In the genomic region with DNA sequence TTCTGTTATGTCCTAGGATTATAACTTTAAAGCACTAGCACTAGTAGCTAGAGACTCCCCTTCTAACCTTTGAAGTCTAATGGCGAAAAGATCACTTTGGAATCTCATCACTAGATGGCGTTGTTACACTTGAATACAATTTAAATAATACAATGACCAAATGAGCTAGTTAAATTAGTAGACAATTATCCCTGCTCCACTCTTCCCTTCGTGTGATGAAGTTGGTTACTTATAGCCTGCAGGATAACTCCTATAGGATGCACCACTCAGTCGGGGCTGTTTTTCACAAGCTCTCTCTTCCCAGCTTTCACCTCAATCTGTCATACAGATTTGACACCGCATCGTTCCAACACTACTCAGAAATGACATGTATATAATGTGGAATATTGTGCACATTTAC, we compare ENCODE assay signal across 8 mouse cellular contexts.
A peak's percentile ranks its signal among the peaks of the same experiment; 100 is the strongest.
DNase-seq lines count a peak whose midpoint lies in the region; ATAC-seq and TF ChIP-seq lines count a peak whose summit lies in the region.

No protein-coding gene starts in this region.

- H3K27ac ChIP-seq in neural tube, embryonic 12.5 days = no peak overlapping the region
- H3K27ac ChIP-seq in thymus, adult 2 months (ENCODE audit: control insufficient read depth, insufficient read depth, low read length) = no peak overlapping the region

- peak; percentile 4 for DNase-seq in heart, postnatal 4 days
- no peak for DNase-seq in heart, postnatal 36 days
- peak; percentile 22 for DNase-seq in A20 (ENCODE audit: low read depth, low spot score)
- peak; percentile 26 for DNase-seq in c-Kit-positive CD71-negative TER-119-negative erythroid progenitor cells, embryonic 14.5 days (ENCODE audit: low read depth)
- no peak for DNase-seq in adrenal gland, postnatal 36 days
- no peak for DNase-seq in thymus, adult 2 months

- H3K4me2 ChIP-seq in neural tube, embryonic 12.5 days (replicated peaks) = no peak overlapping the region

- no peaks in the 10 kb centered on the region for H3K27me3 ChIP-seq in neural tube, embryonic 12.5 days (replicated peaks)
- no peaks in the 10 kb centered on the region for H3K27me3 ChIP-seq in thymus, adult 2 months (ENCODE audit: control insufficient read depth, insufficient read depth, low read length)

- no peak for TF ChIP-seq CTCF in thymus, adult 2 months (IDR thresholded peaks at IDR 0.05; ENCODE audit: borderline replicate concordance, control insufficient read depth, extremely low read depth, insufficient read depth, low read length, poor library complexity)

- no peaks in the 10 kb centered on the region for H3K9me3 ChIP-seq in neural tube, embryonic 12.5 days

- intact Hi-C loops in heart, postnatal 36 days (cut with DNase I) = loop anchor here (5.0 to 10.0 kb wide), 4 partner anchors 1005 to 1798 kb away; partner anchors contain the start of gene Nr4a2

- TF ChIP-seq POLR2A in thymus, adult 2 months (IDR thresholded peaks at IDR 0.05; ENCODE audit: control insufficient read depth, extremely low read depth, insufficient read depth, low read length, poor library complexity) = no peak

- no peaks in the 10 kb centered on the region for H3K4me1 ChIP-seq in neural tube, embryonic 12.5 days
- H3K4me1 ChIP-seq in thymus, adult 2 months (replicated peaks; ENCODE audit: control insufficient read depth, insufficient read depth, low read length) = no peaks in the 10 kb centered on the region

- WGBS in neural tube, embryonic 12.5 days = 38% methylated on average over 6 of the region's 6 CpGs
- 37% methylated on average over 6 of the region's 6 CpGs for WGBS in thymus, adult 2 months

- no peaks in the 10 kb centered on the region for H3K36me3 ChIP-seq in neural tube, embryonic 12.5 days
- no peaks in the 10 kb centered on the region for H3K36me3 ChIP-seq in thymus, adult 2 months (ENCODE audit: control insufficient read depth, insufficient read depth, low read length)

- no peak overlapping the region for H3K9ac ChIP-seq in neural tube, embryonic 12.5 days

- H3K4me3 ChIP-seq in neural tube, embryonic 12.5 days = no peak overlapping the region
- H3K4me3 ChIP-seq in thymus, adult 2 months (ENCODE audit: control insufficient read depth, insufficient read depth, low read length) = no peak overlapping the region

- peak; percentile 63 for ATAC-seq in granulocyte monocyte progenitor cell, adult 5-6 weeks (replicated peaks; ENCODE audit: poor library complexity, severe bottlenecking)
- peak; percentile 25; the same call in 1 of the 2 replicates for ATAC-seq in neural tube, embryonic 12.5 days (ENCODE audit: low FRiP score, low read depth)

Comparison
In these comparisons a context has a peak if more than half of its experiments do, and no peak if none do; other contexts are left out.
1. DNase-seq: peak in heart, postnatal 4 days (single experiment), A20 (single experiment) and c-Kit-positive CD71-negative TER-119-negative erythroid progenitor cells, embryonic 14.5 days (single experiment); none in heart, postnatal 36 days (0 of 2), adrenal gland, postnatal 36 days (0 of 2) and thymus, adult 2 months (single experiment).